Mouse (Mus musculus) hindbrain, postnatal 0 days (tissue): ENCODE measurements at regions not wholly inside any gene's neighbourhood (a gene's known extent, or its start where the extent isn't known, plus 50 kb on each side); places are given as distances from the start of the nearest gene placed in this dataset.
"Not testable (repeated sequence)": the region's sequence is repeated elsewhere in the genome, so short reads cannot be mapped to it uniquely, and the experiment has no call there.

Source experiments
- ATAC-seq: fragments of 200-750 bp; cut with Nextera tagmentation; 2 replicates; pipeline ENCODE4 v1.8.0; 2017; ENCODE audit warnings: mild to moderate bottlenecking, moderate TSS enrichment, moderate library complexity
- DNase-seq: peaks from one replicate; pipeline ENCODE4 v3.0.0-alpha.2; 2015; ENCODE audit warnings: low spot score
- H3K27ac ChIP-seq: fragments of 300-500 bp; sonication (generic); 2 replicates; pipeline ENCODE4 v1.5.1; 2014; ENCODE audit warnings: mild to moderate bottlenecking
- H3K27me3 ChIP-seq: fragments of 300-500 bp; sonication (generic); 2 replicates; pipeline ENCODE4 v1.6.1; 2014; ENCODE audit warnings: low read length, mixed read lengths; ENCODE audit not compliant: insufficient read depth
- H3K36me3 ChIP-seq: fragments of 300-500 bp; sonication (generic); 2 replicates; pipeline ENCODE4 v1.6.1; 2014; ENCODE audit warnings: low read length, mixed read lengths; ENCODE audit not compliant: insufficient read depth
- H3K4me1 ChIP-seq: fragments of 300-500 bp; sonication (generic); 2 replicates; pipeline ENCODE4 v1.6.1; 2014; ENCODE audit warnings: antibody characterized with exemption, low read length, mixed read lengths; ENCODE audit not compliant: insufficient read depth
- H3K4me2 ChIP-seq: fragments of 300-500 bp; sonication (generic); 2 replicates; pipeline ENCODE4 v1.6.1; 2014; ENCODE audit warnings: low read depth, mild to moderate bottlenecking, low read length, moderate library complexity, mixed read lengths
- H3K4me3 ChIP-seq: fragments of 300-500 bp; sonication (generic); 2 replicates; pipeline ENCODE4 v1.5.1; 2014; ENCODE audit warnings: low read length
- H3K9ac ChIP-seq: fragments of 300-500 bp; sonication (generic); replicated peaks from 2 replicates; pipeline ENCODE4 v1.6.1; 2014; ENCODE audit warnings: mild to moderate bottlenecking, low read length, moderate library complexity, mixed read lengths
- H3K9me3 ChIP-seq: fragments of 300-500 bp; sonication (generic); 2 replicates; pipeline ENCODE4 v1.6.1; 2016; ENCODE audit warnings: low read length, mixed read lengths
- CTCF ChIP-seq: IDR thresholded peaks from 2 replicates; pipeline ENCODE4 v1.5.1; 2016; ENCODE audit warnings: antibody characterized with exemption, control low read depth, low read depth
- WGBS: fragments of 180-500 bp; shearing (Covaris S2); extraction: QIAGEN DNeasy Blood & Tissue Kit; methylation state at CpG from one replicate; pipeline ENCODE4 v1.1.7; 2014; 5-methylcytosine and 5-hydroxymethylcytosine counted together

- no peak overlapping the region for H3K4me3 ChIP-seq
- no peaks in the 10 kb centered on the region for H3K36me3 ChIP-seq
- no peaks in the 10 kb centered on the region; the same call in 1 of the 2 replicates for H3K9me3 ChIP-seq
- H3K4me2 ChIP-seq, result no peak overlapping the region
- no peak overlapping the region for H3K27ac ChIP-seq
- H3K27me3 ChIP-seq, result no peaks in the 10 kb centered on the region
- 100% methylated on average over 1 of the region's 1 CpGs for WGBS
- H3K4me1 ChIP-seq, result no peaks in the 10 kb centered on the region
- ATAC-seq (no peak), DNase-seq (no peak)
- H3K9ac ChIP-seq, result no peak overlapping the region
- TF ChIP-seq CTCF, result no peak
These were observed 178.3 kb upstream of the Cadps start for GRCm38 (mm10) chr14:13000997-13001699.

- Histone ChIP-seq H3K9me3 (no peaks in the 10 kb centered on the region), H3K36me3 (no peaks in the 10 kb centered on the region), H3K4me1 (no peaks in the 10 kb centered on the region), H3K27me3 (no peaks in the 10 kb centered on the region), H3K9ac (no peak overlapping the region), H3K27ac (no peak overlapping the region), H3K4me2 (no peak overlapping the region), H3K4me3 (no peak overlapping the region)
- no peak for TF ChIP-seq CTCF
- ATAC-seq (no peak), DNase-seq (no peak)
These were observed 156.5 kb upstream of the Cadps start for GRCm38 (mm10) chr14:12979416-12979815.

- Histone ChIP-seq H3K27me3 (no peaks in the 10 kb centered on the region), H3K4me1 (no peaks in the 10 kb centered on the region), H3K4me3 (no peak overlapping the region), H3K27ac (no peak overlapping the region), H3K36me3 (no peaks in the 10 kb centered on the region), H3K9me3 (no peaks in the 10 kb centered on the region), H3K9ac (no peak overlapping the region), H3K4me2 (no peak overlapping the region)
- TF ChIP-seq CTCF, result no peak
- ATAC-seq (no peak), DNase-seq (no peak)
- 19% methylated on average over 1 of the region's 1 CpGs for WGBS
These were observed 143.6 kb upstream of the Cadps start for GRCm38 (mm10) chr14:12966441-12966840.

- not testable (repeated sequence) for H3K9me3 ChIP-seq, DNase-seq, ATAC-seq, H3K4me1 ChIP-seq, H3K9ac ChIP-seq, H3K27ac ChIP-seq, H3K36me3 ChIP-seq, H3K4me2 ChIP-seq, H3K4me3 ChIP-seq, H3K27me3 ChIP-seq
- 68% methylated on average over 2 of the region's 2 CpGs for WGBS
These were observed 135.0 kb upstream of the Cadps start for GRCm38 (mm10) chr14:12957896-12958295.

- Histone ChIP-seq H3K27me3 (no peaks in the 10 kb centered on the region), H3K4me2 (no peak overlapping the region), H3K9me3 (no peaks in the 10 kb centered on the region), H3K4me3 (no peak overlapping the region), H3K27ac (no peak overlapping the region), H3K36me3 (no peaks in the 10 kb centered on the region), H3K4me1 (no peaks in the 10 kb centered on the region), H3K9ac (no peak overlapping the region)
- WGBS, result 92% methylated on average over 1 of the region's 1 CpGs
- DNase-seq (no peak), ATAC-seq (no peak)
- no peak for TF ChIP-seq CTCF
These were observed 128.0 kb upstream of the Cadps start for GRCm38 (mm10) chr14:12950922-12951321.

- H3K27me3 ChIP-seq, result no peaks in the 10 kb centered on the region
- ATAC-seq (no peak), DNase-seq (no peak)
- no peak overlapping the region for H3K4me2 ChIP-seq
- no peak for TF ChIP-seq CTCF
- H3K9ac ChIP-seq, result no peak overlapping the region
- H3K27ac ChIP-seq, result no peak overlapping the region
- WGBS, result 82% methylated on average over 4 of the region's 4 CpGs
- no peaks in the 10 kb centered on the region for H3K9me3 ChIP-seq
- H3K4me3 ChIP-seq, result no peak overlapping the region
- no peaks in the 10 kb centered on the region for H3K4me1 ChIP-seq
- H3K36me3 ChIP-seq, result no peaks in the 10 kb centered on the region
These were observed 115.9 kb upstream of the Cadps start for GRCm38 (mm10) chr14:12938638-12939293.

GRCm38 (mm10) chr14:12936343-12936742 lies 113.5 kb upstream of the Cadps start:
- no peak overlapping the region for H3K4me2 ChIP-seq
- 87% methylated on average over 2 of the region's 2 CpGs for WGBS
- H3K9me3 ChIP-seq, result no peaks in the 10 kb centered on the region
- DNase-seq (no peak), ATAC-seq (no peak)
- no peak overlapping the region for H3K27ac ChIP-seq
- no peaks in the 10 kb centered on the region for H3K36me3 ChIP-seq
- no peaks in the 10 kb centered on the region for H3K4me1 ChIP-seq
- no peak overlapping the region for H3K4me3 ChIP-seq
- TF ChIP-seq CTCF, result no peak
- no peaks in the 10 kb centered on the region for H3K27me3 ChIP-seq
- no peak overlapping the region for H3K9ac ChIP-seq
